Mouse (Mus musculus) hindbrain, embryonic 16.5 days (tissue): ENCODE data around the gene Anks4b. TPM values are rescaled to one million over a fixed set of nuclear protein-coding genes. Genes with fewer than 3 reads are reported as not detected.

Source experiments
- ATAC-seq: fragments of 200-750 bp; cut with Nextera tagmentation; 2 replicates; pipeline ENCODE4 v1.8.0; 2017; ENCODE audit warnings: moderate TSS enrichment, moderate library complexity
- H3K27ac ChIP-seq: fragments of 300-500 bp; sonication (generic); 2 replicates; pipeline ENCODE4 v1.5.1; 2014; ENCODE audit warnings: low read depth, mild to moderate bottlenecking, control low read depth, low read length, moderate library complexity
- H3K27me3 ChIP-seq: fragments of 300-500 bp; sonication (generic); replicated peaks from 2 replicates; pipeline ENCODE4 v1.6.1; 2014; ENCODE audit warnings: low read length; ENCODE audit not compliant: control insufficient read depth, insufficient read depth
- H3K36me3 ChIP-seq: fragments of 300-500 bp; sonication (generic); 2 replicates; pipeline ENCODE4 v1.6.1; 2014; ENCODE audit warnings: mild to moderate bottlenecking, low read length, moderate library complexity, mixed read lengths; ENCODE audit not compliant: control insufficient read depth, insufficient read depth
- H3K4me1 ChIP-seq: fragments of 300-500 bp; sonication (generic); 2 replicates; pipeline ENCODE4 v1.6.1; 2014; ENCODE audit warnings: low read depth, low read length; ENCODE audit not compliant: control insufficient read depth, insufficient read depth
- H3K4me2 ChIP-seq: fragments of 300-500 bp; sonication (generic); 2 replicates; pipeline ENCODE4 v1.6.1; 2014; ENCODE audit warnings: mild to moderate bottlenecking, low read length, control low read depth, moderate library complexity
- H3K4me3 ChIP-seq: fragments of 300-500 bp; sonication (generic); 2 replicates; pipeline ENCODE4 v1.5.1; 2014; ENCODE audit warnings: mild to moderate bottlenecking, low read length, control low read depth, moderate library complexity
- H3K9ac ChIP-seq: fragments of 300-500 bp; sonication (generic); 2 replicates; pipeline ENCODE4 v1.6.1; 2014; ENCODE audit warnings: low read depth, mild to moderate bottlenecking, control low read depth, low read length, moderate library complexity
- H3K9me3 ChIP-seq: fragments of 300-500 bp; sonication (generic); 2 replicates; pipeline ENCODE4 v1.6.1; 2014; ENCODE audit warnings: mild to moderate bottlenecking, low read length, moderate library complexity; ENCODE audit not compliant: control insufficient read depth
- WGBS: fragments of 180-500 bp; shearing (Covaris S2); extraction: QIAGEN DNeasy Blood & Tissue Kit; methylation state at CpG from one replicate; pipeline ENCODE4 v1.1.7; 2014; 5-methylcytosine and 5-hydroxymethylcytosine counted together
- polyA plus RNA-seq: library from polyadenylated mRNA; unstranded; fragments of >200 nt; fragmentation: Nextera tagmentation; extraction: Ambion mirVana; gene quantifications from 2 replicates; pipeline ENCODE4 v1.2.1, GENCODE M21; 2015

Gene Anks4b
- not detected in 2 replicates for polyA plus RNA-seq

DNA sequence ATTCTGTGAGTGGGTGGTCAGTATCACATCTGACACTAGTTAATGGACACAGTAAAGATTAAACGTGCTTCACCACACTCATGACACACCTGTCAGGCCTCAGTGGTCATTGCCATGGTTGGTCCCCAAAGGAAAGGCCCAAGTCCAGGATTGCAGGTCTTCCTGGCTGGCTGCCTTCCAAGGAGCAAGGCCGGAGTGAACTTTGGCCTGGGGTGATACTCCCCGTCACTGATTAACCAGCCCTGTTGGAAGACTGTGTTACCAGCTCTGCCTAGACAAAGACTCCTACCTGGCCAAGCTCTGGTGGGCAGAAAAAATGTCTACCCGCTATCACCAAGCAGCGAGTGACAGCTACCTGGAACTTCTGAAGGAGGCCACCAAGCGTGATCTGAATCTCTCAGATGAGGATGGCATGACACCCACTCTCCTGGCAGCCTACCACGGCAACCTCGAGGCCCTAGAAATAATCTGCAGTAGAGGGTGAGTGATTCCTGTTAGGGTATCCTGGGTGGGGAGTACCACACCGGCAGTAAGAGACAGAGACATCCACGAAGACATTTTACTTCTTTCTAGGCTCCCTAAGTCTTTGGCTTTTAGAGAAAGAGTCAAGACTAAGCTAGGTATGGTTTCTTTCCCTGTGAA is at the start of gene Anks4b:
Gene Anks4b (plus strand): TSS at position 256 of the 642 bp plus-strand sequence.
- no peak within 1 kb of the TSS for H3K4me3 ChIP-seq
- no peaks in the 10 kb centered on the region for H3K9me3 ChIP-seq
- H3K27ac ChIP-seq = no peak within 1 kb of the TSS
- ATAC-seq = no peak
- H3K4me2 ChIP-seq = no peak within 1 kb of the TSS
- H3K4me1 ChIP-seq = no peaks in the 10 kb centered on the region
- H3K36me3 ChIP-seq = no peaks in the 10 kb centered on the region
- no peak within 1 kb of the TSS for H3K9ac ChIP-seq
- WGBS = 84% methylated on average over 10 of the region's 10 CpGs
- H3K27me3 ChIP-seq = no peaks in the 10 kb centered on the region

DNA sequence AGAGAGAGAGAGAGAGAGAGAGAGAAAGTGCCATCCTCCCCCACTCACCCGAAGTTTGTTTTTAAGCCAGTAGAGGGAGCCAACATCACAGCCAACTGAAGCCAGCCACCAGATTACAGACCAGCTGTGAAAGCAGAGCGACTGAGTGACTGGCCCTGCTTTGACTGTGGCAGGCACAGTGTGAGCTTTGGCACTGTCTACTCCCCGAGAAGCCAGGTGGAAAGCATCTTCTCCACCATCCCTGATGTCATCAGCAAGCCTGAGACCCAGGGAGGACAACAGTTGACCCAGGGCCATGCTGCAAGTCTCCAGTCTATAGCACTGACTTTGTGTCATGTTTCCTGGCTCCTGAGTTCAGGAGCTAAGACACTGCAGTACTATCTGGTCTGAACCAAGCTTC is 48.8 kb upstream of the Anks4b start:
- Histone ChIP-seq H3K27me3 (no peaks in the 10 kb centered on the region), H3K4me1 (no peaks in the 10 kb centered on the region), H3K9ac (no peak overlapping the region), H3K4me2 (no peak overlapping the region), H3K27ac (no peak overlapping the region), H3K4me3 (no peak overlapping the region), H3K36me3 (no peaks in the 10 kb centered on the region), H3K9me3 (no peaks in the 10 kb centered on the region)
- ATAC-seq = peak; percentile 96
- 0% methylated on average over 3 of the region's 3 CpGs for WGBS

DNA sequence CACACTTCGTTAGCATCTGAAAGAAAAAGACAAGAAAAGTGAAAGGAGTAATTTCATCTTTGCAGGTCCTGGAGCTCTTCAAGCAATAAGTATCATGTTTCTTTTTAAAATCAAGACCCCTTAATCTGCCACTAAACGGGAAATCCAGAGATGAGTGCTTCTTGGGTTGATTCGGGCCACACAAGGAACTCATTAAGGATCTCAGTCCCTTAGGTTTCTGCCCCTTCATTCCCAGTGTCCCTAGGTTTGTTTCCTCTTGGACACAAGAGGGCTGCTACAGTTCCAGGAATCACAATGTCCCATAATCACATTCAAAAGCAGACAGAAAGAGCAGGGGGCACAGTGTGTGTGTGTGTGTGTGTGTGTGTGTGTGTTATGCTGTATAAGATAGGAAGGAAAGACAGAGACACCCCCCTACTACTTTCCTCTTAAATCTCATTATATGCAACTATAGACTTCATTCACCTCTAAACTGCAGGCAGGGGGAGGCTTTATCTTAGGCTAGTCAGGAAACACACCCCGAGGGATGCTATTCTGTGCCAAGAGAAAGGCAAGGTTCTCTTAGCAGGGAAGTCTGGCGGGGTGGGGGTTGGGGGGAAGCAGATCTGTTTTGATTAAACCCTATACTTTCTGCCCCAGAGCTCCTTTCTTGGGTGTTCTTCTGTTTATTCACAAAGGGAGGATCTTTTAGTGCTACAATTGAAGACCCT is 46.5 kb upstream of the Anks4b start:
- ATAC-seq = no peak
- H3K9me3 ChIP-seq = no peaks in the 10 kb centered on the region
- no peaks in the 10 kb centered on the region for H3K4me1 ChIP-seq
- no peaks in the 10 kb centered on the region for H3K36me3 ChIP-seq
- no peak overlapping the region for H3K27ac ChIP-seq
- no peak overlapping the region for H3K4me3 ChIP-seq
- no peaks in the 10 kb centered on the region for H3K27me3 ChIP-seq
- H3K4me2 ChIP-seq = no peak overlapping the region
- WGBS = 43% methylated on average over 5 of the region's 5 CpGs
- no peak overlapping the region for H3K9ac ChIP-seq

DNA sequence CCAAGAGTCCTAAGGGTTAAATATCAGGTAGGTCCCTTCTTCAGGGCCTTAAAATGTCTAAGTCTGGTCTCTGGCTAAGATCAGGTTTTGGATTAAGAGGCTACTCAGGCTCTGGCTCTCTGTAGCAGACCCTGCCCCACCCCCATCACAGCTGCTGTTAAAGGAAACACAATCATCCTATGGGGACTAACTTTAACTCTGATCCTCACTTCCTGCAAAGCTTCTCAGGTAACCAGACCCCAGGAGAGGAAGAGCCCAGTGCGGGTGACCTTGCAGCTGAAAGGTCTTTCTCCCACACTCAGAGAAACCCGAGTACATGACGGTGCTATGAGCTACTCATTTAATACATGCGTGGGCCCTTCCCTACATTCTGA is 46.0 kb upstream of the Anks4b start:
- Histone ChIP-seq H3K4me2 (no peak overlapping the region), H3K9me3 (no peaks in the 10 kb centered on the region), H3K9ac (no peak overlapping the region), H3K4me1 (no peaks in the 10 kb centered on the region), H3K27me3 (no peaks in the 10 kb centered on the region), H3K36me3 (no peaks in the 10 kb centered on the region), H3K4me3 (no peak overlapping the region), H3K27ac (no peak overlapping the region)
- no peak for ATAC-seq
- 63% methylated on average over 4 of the region's 4 CpGs for WGBS

DNA sequence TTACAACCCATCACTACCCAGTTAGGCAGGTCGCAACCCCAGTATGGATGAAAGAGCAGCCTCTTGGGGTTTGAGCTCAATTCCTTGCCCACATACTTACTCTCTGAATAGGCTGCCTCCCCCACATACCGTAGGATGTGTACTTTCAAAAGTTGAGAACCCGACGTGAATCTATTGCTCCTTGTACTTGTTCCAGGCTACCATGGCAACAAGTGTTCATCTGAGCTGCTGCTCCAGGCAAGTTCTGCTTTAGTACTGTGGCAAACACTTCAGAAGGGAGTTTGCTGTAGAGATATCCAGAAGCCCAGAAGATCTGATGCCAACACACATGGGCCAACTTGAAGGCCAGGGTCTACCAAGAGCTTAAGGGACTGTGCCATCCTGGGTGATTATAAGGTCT is 44.7 kb upstream of the Anks4b start:
- H3K4me2 ChIP-seq = no peak overlapping the region
- 50% methylated on average over 4 of the region's 4 CpGs for WGBS
- no peaks in the 10 kb centered on the region for H3K9me3 ChIP-seq
- no peak for ATAC-seq
- H3K4me3 ChIP-seq = no peak overlapping the region
- H3K27me3 ChIP-seq = no peaks in the 10 kb centered on the region
- H3K27ac ChIP-seq = no peak overlapping the region
- H3K4me1 ChIP-seq = no peaks in the 10 kb centered on the region
- no peak overlapping the region for H3K9ac ChIP-seq
- no peaks in the 10 kb centered on the region for H3K36me3 ChIP-seq

DNA sequence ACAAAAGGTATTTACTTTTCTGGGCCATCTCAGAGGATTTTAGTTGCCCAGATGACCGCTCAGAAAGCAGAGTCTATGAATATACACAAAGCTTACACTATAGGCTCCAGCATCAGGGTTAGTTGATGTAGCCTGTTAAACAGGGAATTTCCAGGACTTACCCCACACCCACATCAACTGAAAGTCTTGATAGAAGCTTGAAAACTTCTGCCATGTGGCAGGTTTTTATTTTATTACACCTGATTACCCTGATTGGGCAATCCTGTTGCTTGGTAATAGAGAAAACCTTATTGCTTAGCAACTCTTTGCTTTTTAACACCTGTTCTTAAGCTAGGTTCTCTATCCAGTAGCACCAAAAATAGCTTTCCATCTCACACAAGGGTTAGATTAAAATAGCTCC is 30.9 kb upstream of the Anks4b start:
- Histone ChIP-seq H3K4me3 (no peak overlapping the region), H3K36me3 (no peaks in the 10 kb centered on the region), H3K9me3 (no peaks in the 10 kb centered on the region), H3K9ac (no peak overlapping the region), H3K4me2 (no peak overlapping the region), H3K4me1 (no peaks in the 10 kb centered on the region), H3K27me3 (no peaks in the 10 kb centered on the region), H3K27ac (no peak overlapping the region)
- WGBS = 96% methylated on average over 1 of the region's 1 CpGs
- ATAC-seq = no peak

DNA sequence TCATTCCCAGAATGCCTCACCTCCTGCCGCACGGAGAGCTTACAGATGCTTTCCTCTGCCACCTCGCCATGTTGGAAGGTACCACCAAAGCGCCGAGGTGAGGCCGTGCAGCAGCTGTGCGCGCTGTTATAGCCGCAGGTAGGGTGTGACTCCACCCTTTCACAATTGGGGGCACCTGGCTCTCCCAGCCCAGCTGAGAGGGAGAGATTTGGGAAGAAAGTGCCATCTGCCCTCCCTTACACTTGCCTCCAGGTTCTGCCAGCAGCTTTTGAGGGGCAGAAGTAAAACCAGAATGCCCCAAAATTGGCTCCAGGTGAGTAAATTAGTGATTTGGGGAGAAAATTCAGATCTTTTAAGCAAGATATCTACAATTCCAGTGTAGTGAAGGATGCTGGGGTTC is 28.5 kb upstream of the Anks4b start, which contains the start of gene Zp2:
Gene Zp2 (minus strand): TSS at position 101 of the 400 bp plus-strand sequence.
- Histone ChIP-seq H3K4me1 (no peaks in the 10 kb centered on the region), H3K4me2 (no peak within 1 kb of the TSS), H3K9ac (no peak within 1 kb of the TSS), H3K27ac (no peak within 1 kb of the TSS), H3K36me3 (no peaks in the 10 kb centered on the region), H3K4me3 (no peak within 1 kb of the TSS), H3K27me3 (no peaks in the 10 kb centered on the region), H3K9me3 (no peaks in the 10 kb centered on the region)
- WGBS = 85% methylated on average over 9 of the region's 9 CpGs
- ATAC-seq = no peak

DNA sequence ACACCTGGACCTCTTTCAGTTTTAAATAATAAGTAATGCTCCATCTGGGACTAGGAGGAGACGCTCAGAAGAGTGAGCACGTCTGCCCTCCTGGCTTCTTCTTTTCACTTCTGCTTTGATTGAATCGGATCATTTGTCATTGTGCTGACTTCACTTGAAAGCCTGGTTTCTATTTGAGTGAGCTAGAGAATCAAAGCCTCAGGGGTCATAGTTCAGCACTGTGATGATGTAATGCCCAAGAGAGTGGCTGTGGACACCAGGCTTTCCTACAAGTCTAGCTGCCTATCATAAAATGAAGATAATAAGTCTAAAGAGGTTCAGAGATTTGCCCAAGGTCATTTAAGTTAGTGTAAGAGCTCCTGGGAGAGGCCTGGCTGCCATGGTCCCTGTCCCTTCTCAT is 23.4 kb upstream of the Anks4b start:
- 12% methylated on average over 3 of the region's 3 CpGs for WGBS
- H3K4me1 ChIP-seq = no peaks in the 10 kb centered on the region
- no peak overlapping the region for H3K4me3 ChIP-seq
- H3K27me3 ChIP-seq = no peaks in the 10 kb centered on the region
- H3K9ac ChIP-seq = no peak overlapping the region
- H3K9me3 ChIP-seq = no peaks in the 10 kb centered on the region
- H3K36me3 ChIP-seq = no peaks in the 10 kb centered on the region
- H3K4me2 ChIP-seq = no peak overlapping the region
- no peak for ATAC-seq
- no peak overlapping the region for H3K27ac ChIP-seq

DNA sequence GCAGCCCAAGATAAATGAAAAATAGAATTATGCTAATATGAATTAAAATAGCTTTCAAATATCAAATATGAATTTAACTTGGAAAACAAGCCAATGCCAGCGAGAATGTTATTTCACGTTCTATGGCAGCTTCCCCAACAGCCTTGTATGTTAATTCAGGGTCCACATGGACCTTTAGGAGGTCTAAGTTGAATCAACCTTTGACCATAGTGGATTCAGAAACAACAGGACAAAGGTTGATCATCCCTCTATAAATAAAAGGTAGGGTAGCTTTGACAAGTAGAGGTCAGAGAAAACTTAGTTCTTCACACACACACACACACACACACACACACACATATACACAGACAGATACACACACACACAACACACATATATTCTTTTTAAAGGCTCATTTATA is 22.8 kb upstream of the Anks4b start:
- H3K36me3 ChIP-seq = no peaks in the 10 kb centered on the region
- ATAC-seq = no peak
- no peaks in the 10 kb centered on the region for H3K4me1 ChIP-seq

More for the DNA sequence above, 22.8 kb upstream of the Anks4b start:
- WGBS = 80% methylated on average over 2 of the region's 2 CpGs
- no peak overlapping the region for H3K27ac ChIP-seq
- H3K4me2 ChIP-seq = no peak overlapping the region
- no peak overlapping the region for H3K9ac ChIP-seq
- no peaks in the 10 kb centered on the region for H3K27me3 ChIP-seq
- H3K9me3 ChIP-seq = no peaks in the 10 kb centered on the region
- no peak overlapping the region for H3K4me3 ChIP-seq
